Mouse (Mus musculus) frontal cortex, postnatal 25 days (tissue): ENCODE measurements around the gene Tmem150c.
A peak's percentile ranks its signal among the peaks of the same experiment; 100 is the strongest.

Experiments used
- DNase-seq, 2 experiments: peaks; one replicate each; pipeline ENCODE4 v3.0.0; 2022; ENCODE audit warnings: low spot score in 2 of 2

Tmem150c gene

GRCm38 (mm10) chr5:100052728-100053127 lies 106.9 kb downstream of the Tmem150c start:
- no peak for DNase-seq

GRCm38 (mm10) chr5:100049904-100050303 lies 109.7 kb downstream of the Tmem150c start:
- no peak for DNase-seq

- DNase-seq, result no peak
Observed at GRCm38 (mm10) chr5:100047871-100048270, 111.7 kb downstream of the Tmem150c start.

DNA sequence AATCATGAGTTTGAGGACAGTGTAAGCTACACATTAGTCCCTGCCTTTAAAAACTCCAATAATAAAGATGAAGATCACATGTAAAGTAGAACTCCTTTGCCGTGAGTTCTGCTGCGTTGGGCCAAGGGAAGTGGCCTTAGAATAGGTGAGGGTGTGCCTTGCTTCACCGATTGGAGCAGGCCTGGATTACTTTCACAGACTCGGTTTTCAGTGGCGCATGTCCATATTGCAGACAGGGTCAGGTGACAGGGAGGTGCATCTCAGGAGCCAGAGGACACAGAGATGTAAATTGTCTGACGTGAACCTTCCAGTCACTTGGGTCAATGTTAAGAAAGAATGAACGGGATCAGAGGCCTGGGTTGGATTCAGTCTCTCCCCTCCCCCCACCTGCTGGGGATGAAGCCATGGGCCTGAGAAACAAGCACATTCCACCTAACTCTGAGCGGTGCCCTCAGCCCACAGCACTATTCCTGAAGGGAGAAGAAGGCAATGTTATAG lies 112.4 kb downstream of the Tmem150c start:
- DNase-seq, result no peak

DNA sequence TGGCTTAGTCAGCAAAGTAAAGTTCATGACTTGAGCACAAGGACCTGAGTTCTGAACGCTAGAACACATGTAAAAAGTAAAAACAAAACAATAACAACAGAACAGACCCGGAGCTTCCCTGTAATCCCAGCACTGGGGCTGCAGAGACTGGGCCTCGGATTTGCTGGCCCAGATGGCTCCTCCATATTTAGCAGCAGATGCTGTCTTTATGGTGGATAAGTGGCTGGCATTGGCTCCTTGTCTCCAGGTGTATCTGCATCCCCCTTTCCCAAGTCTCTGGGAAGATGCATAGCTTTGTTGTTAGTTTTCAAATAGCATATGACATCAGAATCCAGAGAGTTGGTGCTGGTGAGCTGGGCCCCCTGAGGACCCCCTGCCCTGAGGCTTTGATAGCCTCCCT lies 113.5 kb downstream of the Tmem150c start:
- DNase-seq, result no peak

DNA sequence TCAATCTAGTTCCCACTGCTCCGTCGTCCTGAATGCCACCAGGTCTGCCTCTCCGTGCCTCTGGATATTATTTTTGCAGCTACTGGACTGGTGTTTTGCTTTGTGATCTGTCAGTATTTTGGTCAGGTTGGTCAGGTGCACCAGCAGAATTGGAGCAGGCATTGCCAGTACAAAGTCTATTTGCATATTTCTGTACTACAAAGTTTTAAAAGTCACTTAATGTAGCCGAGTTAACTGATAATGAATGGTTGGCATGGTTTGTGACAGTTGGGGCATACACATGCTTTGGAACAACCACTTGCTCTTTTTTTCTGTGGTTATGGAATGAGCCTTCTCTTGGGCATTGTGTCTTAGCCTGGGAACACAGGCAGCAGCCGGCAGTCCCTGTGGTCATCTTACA lies 115.0 kb downstream of the Tmem150c start:
- no peak for DNase-seq

GRCm38 (mm10) chr5:100044030-100044429 lies 115.6 kb downstream of the Tmem150c start:
- DNase-seq, result no peak

DNA sequence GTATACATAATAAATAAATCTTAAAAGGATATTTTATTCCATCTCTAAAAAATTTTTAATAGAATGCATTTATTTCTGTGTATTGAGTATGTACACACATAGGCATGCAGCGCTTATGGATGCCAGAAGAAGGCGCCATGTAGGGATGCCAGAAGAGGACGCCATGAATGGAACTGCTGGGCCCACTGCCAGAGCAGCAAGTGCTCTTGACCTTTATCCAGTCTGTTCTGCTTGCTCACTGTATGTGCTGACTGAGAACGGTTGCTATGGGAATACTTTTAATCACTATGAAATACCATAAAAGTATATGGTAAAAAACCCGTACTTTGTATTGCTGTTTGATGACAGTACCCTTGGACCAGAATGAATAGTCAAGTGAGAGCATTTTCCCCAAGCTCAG lies 116.2 kb downstream of the Tmem150c start:
- DNase-seq, result no peak

DNA sequence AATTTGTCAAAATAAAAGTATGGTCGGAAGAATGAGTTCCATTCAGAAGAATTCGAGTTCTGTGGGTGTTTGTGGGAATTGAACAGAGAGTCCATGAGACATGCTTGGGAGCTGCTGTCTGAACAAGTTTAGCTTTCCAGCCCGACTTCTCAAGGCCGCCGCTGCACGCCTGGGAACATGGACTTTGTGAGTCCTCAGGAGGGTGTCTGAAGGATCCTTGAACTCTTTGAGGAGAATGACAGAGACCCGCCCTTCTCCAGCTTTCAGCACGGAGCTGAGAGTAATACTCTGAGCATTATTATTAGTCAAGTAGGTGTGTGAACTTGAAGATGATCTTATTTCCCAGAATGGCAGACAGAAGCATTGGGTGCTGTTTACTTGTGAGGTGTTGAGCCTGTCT lies 117.1 kb downstream of the Tmem150c start:
- DNase-seq, result no peak

- DNase-seq, result no peak
Observed at GRCm38 (mm10) chr5:100041272-100041671, 118.3 kb downstream of the Tmem150c start.

GRCm38 (mm10) chr5:100040281-100040784 lies 119.3 kb downstream of the Tmem150c start:
- DNase-seq, result peak; percentile 30 to 32

DNA sequence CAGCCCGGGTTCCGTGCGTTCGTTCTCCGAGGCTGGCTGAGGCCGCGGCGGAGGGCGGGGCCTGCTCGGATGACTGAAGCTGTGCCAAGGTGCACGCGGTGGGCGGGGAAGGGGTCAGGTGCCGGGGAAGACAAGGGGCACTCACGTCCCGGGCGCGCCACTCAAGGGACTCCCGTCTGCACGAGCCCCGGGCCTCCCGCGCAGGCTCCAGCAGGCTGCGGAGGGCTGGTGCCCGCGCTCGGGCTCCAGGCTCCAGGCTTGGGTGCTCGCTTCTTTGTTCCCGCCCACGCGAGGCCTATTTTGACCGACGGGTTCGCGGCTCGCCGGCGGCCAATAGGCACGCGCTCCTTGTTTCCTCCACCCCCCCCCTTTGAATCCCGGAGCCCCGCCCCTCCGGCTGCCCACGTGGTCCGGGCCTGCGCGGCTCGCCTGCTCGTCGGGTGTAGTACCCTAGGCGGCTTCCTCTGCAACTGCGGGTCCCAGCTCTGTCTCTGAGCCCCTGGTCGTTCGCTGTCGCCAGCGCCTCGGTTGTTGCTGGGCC lies 119.9 kb downstream of the Tmem150c start, which contains the start of the genes Hnrnpdl and Enoph1:
TSS of gene Hnrnpdl (minus strand) at position 63 of the 541 bp plus-strand sequence.
TSS of gene Enoph1 (plus strand) at position 384 of the 541 bp plus-strand sequence.
- peak; percentile 94 to 95 for DNase-seq

GRCm38 (mm10) chr5:100038714-100039601 lies 120.7 kb downstream of the Tmem150c start:
- peak; percentile 95 to 96 for DNase-seq

GRCm38 (mm10) chr5:100037965-100038713 lies 121.5 kb downstream of the Tmem150c start:
- peak; percentile 71 to 86 for DNase-seq

DNA sequence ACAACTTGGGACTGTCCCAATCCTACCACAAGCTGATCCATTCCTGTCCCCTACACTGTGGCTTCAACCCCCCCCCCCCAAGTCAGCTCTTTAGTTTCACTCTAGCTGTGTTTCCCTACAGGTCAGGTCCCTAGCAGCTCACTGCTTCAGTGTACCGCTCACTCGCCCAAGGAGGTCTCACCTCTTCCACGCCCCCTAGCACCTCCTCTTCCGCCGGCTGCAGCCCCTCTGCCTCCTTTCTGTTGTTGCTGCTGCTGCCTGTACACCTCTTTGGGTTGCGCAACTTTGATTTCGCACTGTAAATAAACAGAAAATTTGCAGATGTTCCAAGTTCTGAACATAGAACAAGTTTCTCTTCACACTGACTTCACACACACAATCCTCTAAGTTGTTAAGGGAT lies 122.9 kb downstream of the Tmem150c start:
- DNase-seq, result no peak

- DNase-seq, result no peak
Observed at GRCm38 (mm10) chr5:100035950-100036349, 123.7 kb downstream of the Tmem150c start.

- no peak for DNase-seq
Observed at GRCm38 (mm10) chr5:100032646-100033045, 127.0 kb downstream of the Tmem150c start.

- no peak for DNase-seq
Observed at GRCm38 (mm10) chr5:100032107-100032506, 127.5 kb downstream of the Tmem150c start.

DNA sequence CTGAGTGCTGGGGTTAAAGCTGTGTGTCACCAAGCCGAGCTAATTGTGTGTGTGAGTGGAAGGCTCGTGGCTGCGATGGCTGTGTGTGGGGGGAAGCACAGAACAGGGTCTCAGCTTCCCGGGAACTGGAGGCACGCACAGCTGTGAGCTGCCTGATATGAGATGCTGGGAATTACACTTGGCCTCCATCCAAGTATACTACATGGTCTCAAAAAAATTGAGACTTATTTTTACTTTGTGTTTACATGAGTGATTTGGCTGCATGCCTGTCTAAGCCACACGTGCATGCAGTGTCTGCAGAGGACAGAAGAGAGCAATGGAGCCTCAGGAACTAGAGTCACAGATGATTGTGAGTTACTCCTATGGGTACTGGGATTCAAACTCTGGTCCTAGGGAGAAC lies 129.5 kb downstream of the Tmem150c start:
- no peak for DNase-seq
